Mouse (Mus musculus) thymus, postnatal 25 days (tissue): ENCODE measurements at regions not wholly inside any gene's neighbourhood (a gene's known extent, or its start where the extent isn't known, plus 50 kb on each side); places are given as distances from the start of the nearest gene placed in this dataset.
A peak's percentile ranks its signal among the peaks of the same experiment; 100 is the strongest.

Experiments
- DNase-seq: peaks from one replicate; pipeline ENCODE4 v3.0.0; 2022

DNA sequence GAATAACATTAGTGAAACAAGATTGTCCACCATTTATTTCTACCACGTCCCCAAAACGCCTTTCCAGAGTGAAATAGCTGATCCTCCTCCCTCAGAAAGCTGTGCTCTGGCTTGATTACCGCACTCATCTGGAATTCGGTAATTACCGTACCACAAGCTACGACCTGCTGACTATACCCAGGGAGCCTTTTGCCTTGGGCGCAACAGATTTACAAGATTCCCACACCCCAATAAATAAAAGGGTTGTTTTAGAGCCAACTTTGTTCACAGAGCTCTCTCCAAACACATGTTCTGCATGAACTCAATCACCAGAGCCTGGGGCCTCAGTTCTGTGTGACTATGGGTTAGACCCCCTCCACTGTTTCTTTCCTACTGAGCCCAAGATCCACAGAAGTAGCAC lies 171.1 kb upstream of the Nckap5 start:
- no peak for DNase-seq

DNA sequence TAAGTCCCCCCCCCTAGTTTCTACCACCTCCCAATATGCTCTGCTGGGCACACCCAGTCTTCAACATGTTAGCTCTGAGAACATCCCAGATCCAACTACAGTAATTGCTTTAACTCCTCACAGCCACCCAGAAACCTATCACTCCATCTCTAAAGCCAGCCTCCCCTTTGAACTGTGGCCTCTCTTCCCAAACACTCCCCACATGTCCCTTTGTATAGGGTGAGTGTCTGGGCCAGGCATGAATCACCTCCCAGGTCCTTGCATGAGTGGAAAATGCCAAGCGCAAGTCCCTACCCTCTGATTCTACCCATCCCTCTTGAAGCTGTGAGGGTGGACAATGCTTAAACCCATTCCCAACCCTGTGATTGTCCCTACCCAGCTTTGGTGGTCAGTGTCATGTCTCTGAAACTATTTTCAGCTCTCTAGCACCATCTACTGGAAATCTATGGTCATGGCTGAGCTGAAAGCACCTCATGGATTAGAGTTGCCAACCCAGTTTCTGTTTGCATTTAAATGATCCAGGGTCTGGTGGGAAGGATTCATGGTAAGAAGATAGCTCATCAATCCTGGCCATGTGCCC lies 162.6 kb upstream of the Nckap5 start:
- peak; percentile 7 for DNase-seq

DNA sequence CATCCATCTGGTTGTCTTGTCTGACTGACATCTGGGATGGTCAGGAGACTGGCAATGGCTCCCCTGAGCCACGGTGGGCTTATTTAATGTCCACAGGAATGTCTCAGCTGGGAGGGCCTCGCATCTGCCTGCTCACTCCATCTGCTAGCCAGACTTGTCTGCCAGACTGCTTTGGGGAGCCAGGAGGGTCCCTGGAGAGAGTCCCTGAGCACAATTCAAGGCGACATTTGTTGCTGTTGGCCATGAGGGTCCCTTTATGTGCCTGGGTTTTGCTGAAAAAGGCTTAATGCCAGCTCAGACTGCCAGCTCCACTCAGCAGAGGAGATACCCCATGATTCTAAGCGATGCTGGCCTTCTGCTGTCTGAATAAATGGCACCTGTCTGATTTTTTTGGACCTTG lies 161.8 kb upstream of the Nckap5 start:
- DNase-seq = no peak

DNA sequence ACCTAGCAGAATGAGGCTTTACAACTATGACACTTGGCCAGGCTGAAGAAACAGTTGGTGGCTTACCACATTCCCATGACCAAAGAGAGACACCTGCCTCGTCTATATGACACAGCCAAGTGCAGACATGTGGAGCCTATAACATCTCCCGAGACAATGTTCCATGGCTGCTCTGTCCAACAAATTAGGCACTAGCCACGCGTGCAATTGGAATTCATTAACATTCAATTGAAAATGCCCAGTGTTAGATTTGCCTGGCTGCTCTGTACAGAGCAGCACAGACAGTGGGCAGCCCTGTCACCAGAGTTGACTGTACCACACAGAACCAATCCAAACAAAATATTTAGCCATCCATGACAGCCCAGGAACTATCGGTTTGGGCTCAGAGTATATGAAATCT lies 152.2 kb upstream of the Nckap5 start:
- no peak for DNase-seq

DNA sequence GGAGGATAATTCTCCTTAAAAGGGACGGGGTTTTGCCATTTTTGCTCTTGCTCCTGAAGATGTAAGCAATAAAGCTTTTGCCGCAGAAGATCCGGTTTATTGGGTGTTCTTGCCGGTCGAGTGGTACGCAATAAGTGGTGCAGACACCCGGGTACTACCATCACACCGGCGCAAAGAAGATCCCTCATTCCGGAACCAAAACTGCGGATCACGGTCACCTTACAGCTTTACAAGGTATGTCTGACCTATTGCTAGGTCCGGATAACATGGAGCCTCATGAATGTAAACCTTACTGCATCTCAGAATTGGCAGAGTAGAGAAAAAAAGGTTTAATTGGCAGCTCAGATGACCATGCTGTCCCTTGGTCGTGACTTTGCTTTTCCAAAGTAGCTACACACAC lies 149.7 kb upstream of the Nckap5 start:
- no peak for DNase-seq

DNA sequence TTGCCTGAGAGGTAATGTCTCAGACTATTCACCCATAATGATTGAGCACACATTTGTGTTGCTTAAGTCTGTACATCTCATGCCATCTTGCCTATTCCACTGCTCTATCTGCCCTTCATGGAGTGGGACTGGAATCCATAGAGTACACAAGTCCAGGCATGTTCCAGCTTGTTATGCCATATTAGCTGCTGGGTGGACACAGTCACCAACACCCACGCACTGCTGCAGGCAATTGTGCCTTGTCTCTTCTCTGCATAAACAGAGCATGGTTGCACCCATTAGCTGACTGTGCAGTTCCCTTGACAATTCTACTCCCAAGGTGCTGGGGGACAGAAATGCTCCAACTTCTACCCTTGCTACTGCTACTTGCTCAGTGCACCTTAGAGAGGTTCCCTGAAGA lies 143.3 kb upstream of the Nckap5 start:
- DNase-seq = no peak

DNA sequence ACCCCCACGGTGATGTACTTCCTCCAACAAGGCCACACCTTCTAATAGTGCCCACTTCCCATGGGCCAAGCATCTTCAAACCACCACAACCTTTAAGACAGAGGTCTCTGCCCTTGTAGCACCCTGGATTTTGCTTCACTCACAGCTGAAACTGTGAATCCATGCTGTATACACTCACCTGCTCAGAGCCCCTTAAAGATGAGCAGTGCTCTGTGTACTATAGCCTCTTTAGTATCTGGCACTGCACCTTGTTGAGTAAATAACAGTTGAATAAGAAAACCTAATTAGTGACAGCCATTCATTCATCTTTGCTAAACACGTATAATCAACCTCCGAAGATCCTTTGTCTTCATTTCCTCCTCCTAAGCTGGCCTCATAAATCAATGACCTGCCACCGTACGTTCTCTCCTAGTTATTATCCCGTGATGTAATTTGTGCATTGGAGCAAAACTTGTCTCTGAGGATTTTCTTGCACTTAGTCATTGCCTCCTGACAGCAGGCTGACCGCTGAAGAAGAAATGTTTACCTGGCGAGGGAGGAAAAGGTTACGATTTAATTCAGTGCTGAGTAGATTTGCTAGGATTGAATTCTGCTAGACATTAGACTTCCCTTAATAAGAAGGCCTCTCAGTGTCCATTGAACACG lies 141.3 kb upstream of the Nckap5 start:
- DNase-seq = no peak

DNA sequence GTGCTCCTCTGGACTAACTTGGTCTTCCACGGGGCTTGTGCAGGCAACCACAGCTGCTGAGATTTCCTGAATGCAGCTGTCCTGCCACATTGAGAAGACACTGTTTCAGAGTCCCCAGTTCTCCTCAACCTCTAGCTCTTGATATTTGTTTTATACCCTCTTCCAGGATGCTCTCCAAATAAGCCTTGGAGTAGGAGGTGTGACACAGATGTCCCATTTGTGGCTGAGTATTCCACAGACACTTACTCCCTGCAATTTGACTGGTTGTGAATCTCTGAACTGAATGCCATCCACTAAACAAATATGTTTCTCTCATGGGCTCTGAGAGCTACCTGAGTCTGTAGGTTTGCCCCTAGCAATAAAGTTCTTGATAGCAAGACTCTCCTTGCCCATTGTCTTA lies 140.5 kb upstream of the Nckap5 start:
- no peak for DNase-seq

DNA sequence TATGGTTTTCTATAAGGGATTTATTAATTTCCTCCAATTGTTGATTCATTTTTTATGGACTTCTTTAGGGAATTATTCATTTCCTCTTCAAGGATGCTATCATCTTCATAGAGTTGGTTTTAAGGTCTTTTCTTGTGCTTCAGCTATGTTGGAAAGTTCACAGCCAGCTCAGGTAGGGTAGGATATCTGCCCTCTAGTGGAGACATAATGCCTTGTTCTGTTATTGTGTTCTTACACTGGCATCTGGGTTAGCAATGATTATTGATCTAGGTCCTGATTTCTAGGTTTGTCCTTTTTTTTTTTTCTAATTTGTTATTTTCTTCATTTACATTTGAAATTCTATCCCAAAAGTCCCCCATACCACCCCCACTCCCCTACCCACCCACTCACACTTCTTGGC lies 135.8 kb upstream of the Nckap5 start:
- no peak for DNase-seq

DNA sequence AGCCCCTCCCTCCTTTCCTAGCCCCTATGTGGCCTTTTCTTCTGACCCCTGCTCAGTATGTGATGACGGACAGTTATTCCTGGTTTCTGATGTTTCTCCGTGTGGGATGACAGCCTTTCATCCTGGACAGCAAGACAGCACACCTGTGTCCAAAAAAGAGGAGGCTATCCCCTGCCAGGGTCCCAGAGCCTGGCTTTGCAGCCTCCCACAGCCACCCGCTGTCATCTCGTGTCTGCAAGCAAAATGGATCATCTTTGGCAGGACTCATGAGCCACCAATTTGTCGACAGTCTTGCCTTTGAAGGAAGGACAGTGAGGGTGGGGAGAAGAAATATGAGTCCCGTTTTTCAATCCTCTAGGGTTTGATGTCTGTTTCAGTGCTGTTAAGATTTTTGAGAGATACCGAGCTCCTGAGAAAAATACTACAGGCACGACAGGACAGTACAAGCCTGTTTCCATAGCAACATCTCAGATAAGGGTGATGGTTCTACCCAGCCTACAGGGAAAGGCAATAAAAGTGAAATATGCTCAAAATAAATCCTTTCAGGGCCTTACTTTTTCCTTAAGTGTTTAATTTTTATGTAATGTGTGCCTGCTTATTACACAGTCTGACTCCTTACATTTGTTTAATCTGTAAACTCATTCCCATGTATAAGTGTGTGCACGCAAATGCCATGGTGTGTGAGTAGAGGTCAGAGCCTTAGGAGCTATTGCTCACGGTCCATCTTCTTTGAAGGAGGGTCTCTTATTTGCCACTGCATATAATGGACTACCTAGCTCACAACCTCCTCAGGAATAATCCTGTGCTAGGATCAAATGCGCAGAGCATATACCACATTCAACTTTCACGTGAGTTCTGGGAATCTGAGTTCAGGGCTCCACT lies 125.5 kb upstream of the Nckap5 start:
- no peak for DNase-seq

DNA sequence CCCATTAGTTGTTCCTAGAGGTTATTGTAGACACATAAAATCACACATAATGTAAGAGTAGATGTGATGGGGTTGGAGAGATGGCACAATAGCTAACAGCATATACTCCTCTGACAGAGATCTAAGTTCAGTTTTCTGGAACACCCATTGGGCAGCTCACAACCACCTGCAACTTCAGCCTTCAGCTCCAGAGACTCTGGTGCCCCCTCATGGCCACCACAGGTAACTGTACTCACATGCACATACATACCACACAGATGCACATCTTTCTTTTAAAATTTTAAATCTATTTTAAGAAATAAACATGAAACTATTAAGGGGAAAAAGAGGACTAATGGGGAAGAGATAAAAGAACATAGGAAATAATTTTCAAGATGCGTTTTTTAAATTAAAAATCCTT lies 117.3 kb upstream of the Nckap5 start:
- DNase-seq = no peak

DNA sequence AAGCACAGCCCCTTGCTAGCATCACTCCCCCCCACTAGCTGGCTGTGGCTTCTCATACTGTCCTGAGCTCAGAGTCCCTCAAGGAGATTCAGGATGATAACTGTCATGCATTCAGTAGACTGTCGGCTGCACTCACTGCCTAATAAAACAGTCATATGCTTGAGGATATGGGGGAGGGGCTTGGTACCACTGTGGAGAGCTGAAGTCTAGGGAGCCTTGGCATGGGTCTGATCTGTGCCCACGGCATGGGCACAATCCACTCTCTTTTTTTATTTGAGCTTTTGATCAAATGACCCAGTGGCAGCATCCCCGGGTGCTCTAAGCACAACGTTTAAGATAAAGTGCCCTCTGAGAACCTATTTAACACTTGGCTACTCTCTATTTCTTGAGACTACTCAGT lies 102.1 kb upstream of the Nckap5 start:
- no peak for DNase-seq

DNA sequence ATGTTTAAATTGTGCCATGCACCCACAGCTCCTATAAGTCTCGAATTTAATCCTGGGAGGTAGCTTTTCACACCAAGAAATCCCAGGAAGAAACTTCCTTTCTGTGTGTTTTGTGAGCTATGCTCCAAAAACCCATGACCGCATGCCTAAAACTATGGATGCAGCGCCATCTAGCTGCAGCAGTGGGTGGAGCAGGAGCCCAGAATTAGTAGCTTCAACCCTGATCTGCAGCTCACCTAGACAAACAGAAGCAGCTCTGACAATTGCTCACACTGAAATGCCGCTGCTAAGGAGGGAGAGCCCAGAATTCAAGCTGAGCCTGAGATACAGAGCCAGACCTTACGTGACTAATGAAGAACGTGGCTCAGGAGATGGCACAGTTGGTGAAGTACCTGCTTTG lies 101.2 kb upstream of the Nckap5 start:
- DNase-seq = peak; percentile 66

DNA sequence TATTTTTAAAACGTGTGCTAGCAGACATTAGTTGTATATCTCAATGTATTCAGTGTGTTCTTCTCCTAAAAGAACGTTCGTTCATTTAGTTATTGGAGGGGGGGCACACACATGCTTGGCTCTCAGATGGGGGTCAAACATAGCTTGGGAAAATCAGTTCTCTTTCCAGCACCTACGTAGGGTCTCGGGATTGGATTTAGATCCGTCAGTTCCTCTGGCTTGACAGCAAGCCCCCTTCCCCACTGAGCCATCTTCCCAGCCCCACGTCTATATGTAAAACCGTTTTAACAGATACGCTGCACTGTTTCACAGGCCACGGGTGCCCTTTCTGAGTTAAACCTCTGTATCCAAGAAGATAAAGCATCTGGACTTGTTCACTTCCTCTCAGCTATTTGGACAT lies 100.5 kb upstream of the Nckap5 start:
- DNase-seq = no peak

DNA sequence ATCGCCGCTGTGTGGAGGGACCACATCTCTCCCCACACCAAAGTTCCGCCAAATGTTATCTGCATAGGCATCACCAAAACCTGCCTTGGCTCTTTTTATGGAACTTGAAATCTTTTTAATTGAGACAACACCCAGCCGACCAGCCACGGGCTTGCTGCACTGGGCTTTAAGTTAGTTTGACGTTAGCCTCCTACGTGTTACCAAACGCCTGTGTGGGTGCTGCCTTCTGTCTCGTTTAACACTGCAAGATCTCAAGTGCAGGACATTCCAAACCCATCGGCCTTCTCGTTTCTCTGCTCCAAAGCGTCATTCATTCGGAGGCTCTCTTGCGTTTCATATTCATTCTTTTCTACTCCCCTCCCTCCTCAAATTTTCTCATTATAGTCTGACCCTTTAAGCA lies 100.0 kb upstream of the Nckap5 start:
- DNase-seq = no peak

DNA sequence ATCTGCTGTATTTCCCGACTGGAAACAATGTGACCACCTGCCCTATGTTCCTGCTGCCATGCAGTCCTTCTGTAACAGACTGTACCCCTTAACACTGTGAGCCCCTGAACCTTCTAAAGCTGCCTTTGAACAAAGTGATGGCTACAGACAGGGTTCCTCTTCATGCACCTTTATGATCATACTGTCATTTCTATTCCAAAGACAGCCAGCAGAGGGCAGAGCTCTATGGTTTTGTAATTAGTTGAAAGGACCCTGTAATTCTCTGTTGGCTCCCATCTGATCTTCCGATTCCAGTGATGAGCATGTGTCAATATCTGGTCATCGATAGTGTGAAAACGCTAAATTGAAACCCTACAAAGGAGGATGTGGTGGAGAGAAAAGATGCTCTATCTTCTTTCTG lies 99.1 kb upstream of the Nckap5 start:
- peak; percentile 19 for DNase-seq

DNA sequence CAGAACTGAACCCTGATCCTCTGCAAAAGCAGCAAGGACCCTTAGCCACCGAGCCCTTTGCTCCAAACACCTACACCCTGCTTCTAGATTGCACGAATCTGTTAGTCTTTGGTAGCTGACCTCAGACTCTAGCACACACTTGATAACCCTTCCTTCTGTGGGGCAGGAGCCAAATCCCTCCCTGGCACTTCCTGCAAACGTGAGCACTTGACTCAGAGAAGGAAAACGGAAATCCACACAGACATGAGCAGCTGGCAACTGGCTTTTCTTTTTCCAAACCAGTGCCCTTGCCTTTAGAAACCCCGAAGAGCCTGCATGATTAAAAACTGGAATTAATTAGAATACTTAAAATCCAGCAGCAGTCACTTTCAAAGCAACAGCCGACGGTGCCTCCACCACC lies 97.6 kb upstream of the Nckap5 start:
- DNase-seq = no peak

DNA sequence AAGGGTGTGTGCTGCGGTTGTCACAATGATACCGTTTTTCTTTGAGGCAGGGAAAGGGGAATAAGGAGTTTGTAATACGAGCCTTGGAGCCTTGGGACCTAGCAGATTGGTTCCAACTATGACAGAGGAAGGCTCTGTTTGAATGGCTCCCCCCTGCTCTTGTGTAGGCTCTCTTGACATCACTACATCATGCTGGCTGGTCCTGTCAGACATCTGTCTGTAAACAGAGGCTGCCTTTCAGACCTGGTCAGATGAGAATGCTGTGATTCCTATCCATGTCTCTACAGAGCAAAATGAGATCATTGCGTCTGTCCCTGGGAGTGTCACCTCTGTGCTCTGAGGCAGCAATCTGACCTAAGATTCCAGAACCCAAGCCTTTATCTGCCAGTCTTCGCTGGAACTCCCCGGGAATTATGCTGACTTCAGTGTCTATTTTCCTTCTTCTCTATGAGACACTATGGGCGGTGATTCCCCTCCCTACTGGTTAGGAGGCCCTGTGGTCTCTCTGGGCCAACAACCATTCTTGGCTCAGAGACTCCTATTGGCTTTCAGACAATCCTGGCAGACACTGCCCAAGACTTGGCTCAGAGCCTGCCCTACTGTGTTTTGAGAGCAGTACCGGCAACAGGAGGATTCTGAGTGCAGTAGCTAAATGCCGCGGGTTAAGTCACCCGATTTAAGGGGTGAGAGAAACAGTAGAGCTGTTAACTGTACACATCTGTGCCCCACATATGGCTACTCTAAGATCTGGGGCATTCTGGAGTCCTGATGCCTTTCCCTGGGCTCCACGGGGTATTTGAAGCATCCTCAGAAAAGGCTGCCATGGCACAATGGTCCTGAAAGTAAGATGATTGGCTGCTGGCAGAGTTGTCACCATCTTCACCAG lies 94.8 kb upstream of the Nckap5 start:
- no peak for DNase-seq

DNA sequence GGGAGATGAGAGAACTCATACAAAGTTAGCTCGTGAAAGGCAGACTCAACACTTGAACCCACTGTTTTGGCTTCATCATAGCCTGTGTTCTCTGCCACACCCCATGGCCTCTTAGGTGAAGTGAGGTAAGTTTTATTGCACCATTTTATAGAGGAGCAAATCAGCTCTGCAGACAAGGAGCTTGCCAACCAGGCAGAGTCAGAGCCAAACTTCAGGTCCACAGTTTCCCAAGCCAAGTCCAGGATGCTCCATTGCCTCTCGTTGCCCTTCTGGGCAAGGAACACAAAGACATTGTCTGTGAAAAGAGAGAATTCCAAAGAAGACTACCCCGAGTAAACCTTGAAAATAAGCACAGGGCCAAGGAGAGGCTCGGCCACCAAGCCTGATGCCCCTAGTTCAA lies 93.4 kb upstream of the Nckap5 start:
- DNase-seq = no peak

DNA sequence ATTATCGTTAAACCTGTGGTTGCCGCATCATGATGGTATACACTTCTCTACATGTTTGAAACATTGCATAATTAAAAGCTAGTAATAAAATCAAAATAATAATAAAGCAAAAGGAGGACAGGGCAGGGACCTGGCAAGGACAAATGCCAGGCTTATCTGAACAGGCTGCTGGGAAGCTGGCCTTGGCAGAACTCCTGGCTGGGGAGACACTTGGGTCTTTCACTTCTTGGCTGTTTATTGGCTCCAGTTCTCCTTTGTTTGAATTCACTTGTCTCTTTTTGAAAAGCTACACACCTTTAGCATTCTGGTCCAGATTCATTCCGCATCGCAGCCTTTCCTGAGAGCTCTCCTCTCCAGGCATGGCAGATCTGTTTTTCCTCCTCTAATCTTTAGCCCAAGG lies 91.6 kb upstream of the Nckap5 start:
- DNase-seq = no peak

DNA sequence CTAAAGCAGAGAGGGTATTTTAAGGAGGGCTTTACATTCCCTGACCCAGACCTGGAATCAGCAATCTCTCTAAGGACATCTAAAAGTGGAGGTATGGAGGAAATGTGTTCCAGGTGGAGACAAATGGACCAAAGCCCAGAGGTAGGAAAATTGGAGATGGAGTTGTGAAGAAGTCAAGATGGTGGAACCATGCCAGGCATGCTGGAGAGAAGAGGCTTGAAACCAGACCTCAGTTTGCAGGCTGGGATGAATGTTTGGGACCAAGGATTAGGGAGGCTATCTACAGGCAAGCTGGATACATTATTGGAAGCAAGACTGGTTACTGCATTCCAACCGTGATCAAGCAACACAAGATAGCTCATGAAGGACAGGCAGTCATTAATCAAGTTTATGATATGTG lies 88.3 kb upstream of the Nckap5 start:
- DNase-seq = no peak

DNA sequence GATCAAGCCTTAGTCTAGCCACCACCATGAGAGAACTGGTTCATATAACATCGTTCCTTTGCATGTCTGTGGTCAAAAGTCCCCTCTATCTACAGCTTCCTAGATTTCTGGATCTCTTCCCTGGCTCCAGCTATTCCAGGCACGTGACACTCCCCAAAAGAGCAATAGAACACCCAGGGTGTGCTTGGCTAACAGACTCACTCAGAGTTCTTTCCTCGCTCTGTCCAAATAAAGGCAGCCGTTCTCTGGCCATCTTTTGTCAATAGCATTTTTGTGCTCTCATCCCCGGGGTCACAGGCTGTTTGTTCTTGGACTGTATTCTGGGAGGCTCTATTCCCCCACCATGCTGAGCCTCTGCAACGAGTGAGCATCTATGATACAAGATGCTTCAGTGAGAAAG lies 87.3 kb upstream of the Nckap5 start:
- DNase-seq = no peak

DNA sequence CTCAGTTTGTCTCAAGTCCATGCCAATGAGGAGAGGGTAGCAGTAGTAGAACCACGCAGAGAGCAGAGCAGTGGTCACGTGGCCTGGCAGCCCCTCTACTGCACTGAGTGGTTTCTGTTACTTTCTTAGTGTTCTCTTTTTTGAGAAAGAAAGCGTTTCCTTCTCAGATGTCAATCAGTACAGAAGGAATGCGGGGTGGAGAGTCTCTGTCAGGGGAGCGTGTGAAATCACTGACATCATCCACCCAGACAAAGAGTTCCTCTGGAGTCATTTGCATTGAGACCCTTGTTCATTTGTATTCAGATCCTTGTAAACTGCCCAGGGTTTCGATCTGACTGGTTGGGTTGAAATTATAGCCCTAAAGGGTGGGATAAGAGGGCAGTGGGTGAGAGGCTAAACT lies 85.8 kb upstream of the Nckap5 start:
- DNase-seq = no peak
